Mouse (Mus musculus) left cerebral cortex, postnatal 10 days (tissue): ENCODE data around the gene Gm15294. TPM values are rescaled to one million over a fixed set of nuclear protein-coding genes. Genes with fewer than 3 reads are reported as not detected.

ENCODE experiments used
- DNase-seq, 2 experiments: peaks; one replicate each; pipeline ENCODE4 v3.0.0; 2021 to 2022; ENCODE audit warnings: low spot score in 2 of 2, mixed read lengths in 1 of 2; ENCODE audit errors: extremely low spot score in 1 of 2
- intact Hi-C: fragments of 180-260 bp; cut with DNase I; formaldehyde crosslinking; loops from one replicate; pipeline ENCODE4 v1.15.1; 2025
- total RNA-seq, 2 experiments: library from RNA; stranded (reverse); gene quantifications; 2 replicates each; pipeline ENCODE4 v1.2.3; 2021

Gm15294 gene
- not detected for total RNA-seq

DNA sequence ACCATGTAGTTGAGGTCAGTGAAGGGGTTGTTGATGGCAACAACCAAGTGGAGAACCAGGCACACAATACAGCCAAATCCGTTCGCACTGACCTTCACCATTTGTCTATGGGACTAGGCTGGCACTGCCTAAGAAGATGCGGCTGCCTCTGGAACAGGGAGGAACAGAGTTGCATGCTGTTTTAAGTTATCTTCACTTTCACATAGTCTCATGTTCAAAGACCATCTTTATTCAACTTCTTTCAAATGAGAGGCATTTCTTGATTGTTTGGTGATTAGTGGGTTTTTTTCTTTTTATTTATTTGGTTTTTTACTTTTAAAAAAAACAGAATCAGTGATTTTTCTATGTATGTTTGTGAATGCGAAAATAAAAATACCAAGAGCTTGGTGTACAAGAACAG, at the start of gene Gm15294:
TSS of gene Gm15294 (minus strand) at position 101 of the 400 bp plus-strand sequence.
- intact Hi-C loops = no loop called here
- no peak for DNase-seq

DNA sequence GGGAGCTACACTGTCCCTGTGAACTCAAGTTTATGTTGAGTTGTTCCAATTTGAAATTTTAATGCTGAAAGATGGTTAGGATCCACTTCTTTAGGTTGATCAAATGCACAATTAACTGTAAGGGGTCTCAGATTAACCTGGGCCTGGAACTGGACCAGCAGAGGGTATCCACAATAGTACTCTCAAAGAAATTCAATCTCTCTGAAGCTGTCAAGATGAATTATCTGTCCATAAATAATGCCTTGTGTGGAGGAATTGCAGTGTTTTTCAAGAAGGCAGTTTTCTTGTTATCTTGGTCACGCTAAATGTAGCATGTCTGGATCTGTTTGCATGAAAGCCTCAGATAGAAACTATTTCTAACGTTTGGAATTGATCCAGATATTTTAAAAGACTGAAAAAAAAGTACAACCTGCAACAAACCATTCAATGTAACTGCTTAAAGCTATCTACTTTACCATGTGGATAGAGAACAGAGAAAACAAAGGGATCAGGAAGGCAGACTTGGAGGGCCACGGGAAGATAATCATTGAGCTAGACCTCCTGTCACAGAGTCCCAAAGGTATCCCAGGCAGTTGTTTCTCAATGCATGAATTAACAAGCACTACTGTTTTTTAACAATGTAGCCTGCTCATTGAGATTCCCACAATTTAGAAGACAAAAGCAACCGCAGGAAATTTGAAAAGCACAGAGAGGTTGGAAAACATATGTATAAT, 9.5 kb upstream of the Gm15294 start:
- intact Hi-C loops = no loop called here
- DNase-seq = no peak

DNA sequence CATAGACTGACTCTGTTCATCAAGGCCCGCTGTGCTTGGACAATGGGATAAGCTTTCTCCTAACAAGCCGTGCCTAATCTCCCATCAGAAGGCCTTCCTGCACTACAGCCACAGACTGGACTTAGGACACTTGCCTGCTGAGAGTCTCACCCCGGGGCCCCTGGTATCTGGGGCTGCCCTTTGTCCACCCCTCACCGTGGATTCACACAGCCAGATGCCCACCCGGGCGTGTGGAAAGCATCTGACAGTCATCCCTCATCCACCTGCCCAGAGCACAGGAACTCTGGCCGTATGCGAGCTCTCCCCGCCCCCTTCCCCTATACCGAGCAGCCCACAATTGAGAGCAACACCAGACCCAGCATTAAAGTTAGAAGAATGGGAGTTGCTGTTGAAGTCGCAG, 1.0 kb downstream of the Gm15294 start:
- DNase-seq = no peak
- intact Hi-C loops = no loop called here

DNA sequence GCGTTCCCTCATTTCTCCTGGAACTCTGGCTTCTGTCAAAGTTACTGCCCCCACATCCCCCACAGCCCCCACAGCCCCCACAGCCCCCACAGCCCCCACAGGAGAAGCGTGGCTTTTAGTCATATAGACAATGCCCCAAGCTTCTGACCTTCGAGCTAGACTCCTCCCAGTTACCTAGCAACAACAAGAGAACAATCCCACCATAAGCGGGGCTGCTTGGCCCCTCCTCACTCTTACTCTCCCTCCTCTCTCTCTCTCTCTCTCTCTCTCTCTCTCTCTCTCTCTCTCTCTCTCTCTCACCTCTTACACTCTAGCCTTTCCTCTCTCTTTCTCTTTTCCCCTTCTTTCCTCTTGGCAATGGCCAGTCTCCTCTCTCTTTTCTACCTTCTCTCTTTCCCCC, 1.4 kb downstream of the Gm15294 start:
- DNase-seq = no peak
- intact Hi-C loops = no loop called here

DNA sequence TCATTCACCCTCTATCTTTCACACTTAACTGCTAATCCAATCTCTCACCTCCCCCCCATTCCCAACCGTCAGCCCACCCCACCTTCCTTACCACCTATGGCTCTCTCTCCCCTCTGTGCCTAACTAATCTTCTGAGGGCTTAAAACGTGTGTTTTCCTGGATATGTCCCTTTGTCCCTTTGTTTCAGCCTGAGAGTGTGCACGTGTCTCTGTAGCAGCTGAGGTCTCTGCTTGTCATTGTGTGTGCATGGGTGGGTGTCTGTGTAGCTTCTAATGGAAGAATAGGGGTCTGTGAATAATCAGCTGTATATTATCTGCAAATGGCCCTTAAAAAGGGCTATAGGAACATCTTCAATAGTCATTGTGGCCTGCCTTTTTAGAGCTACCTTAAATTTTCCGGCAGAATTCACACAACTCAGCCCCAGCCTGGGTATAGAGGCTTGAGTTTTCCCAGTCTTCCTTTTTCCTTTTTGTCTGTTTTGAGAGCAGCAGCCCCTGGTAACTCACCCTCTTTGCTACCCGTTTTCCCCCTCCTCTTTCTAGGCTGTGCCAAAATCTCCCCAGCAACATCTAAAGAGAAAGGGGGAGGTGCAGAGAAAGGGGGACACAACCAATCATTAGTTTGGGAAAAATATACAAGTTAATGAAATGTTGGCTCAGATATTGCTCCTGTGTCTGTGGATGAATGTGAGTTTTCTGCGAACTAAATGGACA, 19.2 kb downstream of the Gm15294 start:
- DNase-seq = no peak
- intact Hi-C loops = no loop called here

Other genes with a start within 250 kb of the Gm15294 start
- gene Irs4, start 150.0 kb downstream of the Gm15294 start, total RNA-seq = 1 to 10 TPM; 1.1 to 1.3 TPM